Mouse (Mus musculus) ES-Bruce4 (cell line): ENCODE data around the gene Cct4. TPM values are rescaled to one million over a fixed set of nuclear protein-coding genes. Genes with fewer than 3 reads are reported as not detected.

ENCODE experiments used
- H3K27ac ChIP-seq: 2 replicates; pipeline ENCODE4 v1.5.1; 2012; ENCODE audit warnings: low read length, inconsistent platforms; ENCODE audit not compliant: insufficient read depth
- H3K27me3 ChIP-seq: 2 replicates; pipeline ENCODE4 v1.6.1; 2012; ENCODE audit warnings: mild to moderate bottlenecking, low read length, inconsistent platforms; ENCODE audit not compliant: control insufficient read depth, poor library complexity, insufficient read depth, severe bottlenecking
- H3K36me3 ChIP-seq: 2 replicates; pipeline ENCODE4 v1.6.1; 2012; ENCODE audit warnings: inconsistent platforms, mild to moderate bottlenecking, low read length, moderate library complexity; ENCODE audit not compliant: control insufficient read depth, poor library complexity, insufficient read depth, severe bottlenecking
- H3K4me1 ChIP-seq: one replicate; pipeline ENCODE4 v1.8.1; 2011; ENCODE audit warnings: low read length; ENCODE audit not compliant: control insufficient read depth, insufficient read depth
- H3K4me3 ChIP-seq: 2 replicates; pipeline ENCODE4 v1.5.1; 2011; ENCODE audit warnings: low read depth, mild to moderate bottlenecking, low read length
- H3K9ac ChIP-seq: 2 replicates; pipeline ENCODE4 v1.6.1; 2012; ENCODE audit warnings: low read depth, mild to moderate bottlenecking, inconsistent platforms; ENCODE audit not compliant: poor library complexity, severe bottlenecking
- H3K9me3 ChIP-seq: replicated peaks from 2 replicates; pipeline ENCODE4 v1.6.1; 2012; ENCODE audit warnings: mild to moderate bottlenecking, low read length, inconsistent platforms; ENCODE audit not compliant: control insufficient read depth, poor library complexity, insufficient read depth, severe bottlenecking
- CTCF ChIP-seq: IDR thresholded peaks from one replicate; pipeline ENCODE4 v1.8.1; 2011; ENCODE audit warnings: low read depth, low read length
- EP300 ChIP-seq: IDR thresholded peaks from 2 replicates; pipeline ENCODE4 v1.6.1; 2011; ENCODE audit warnings: low read depth, low read length; ENCODE audit not compliant: insufficient read depth
- POLR2A ChIP-seq: IDR thresholded peaks from one replicate; pipeline ENCODE4 v1.8.1; 2011; ENCODE audit warnings: low read length; ENCODE audit not compliant: insufficient read depth
- polyA plus RNA-seq: library from polyadenylated mRNA; stranded (reverse); fragments of >200 nt; gene quantifications from 2 replicates; pipeline ENCODE4 v1.2.4, GENCODE M21; 2011; ENCODE audit warnings: low read depth; ENCODE audit not compliant: missing spikeins, insufficient read depth, insufficient read length

Cct4 gene
- 618 and 646 TPM in 2 replicates for polyA plus RNA-seq

DNA sequence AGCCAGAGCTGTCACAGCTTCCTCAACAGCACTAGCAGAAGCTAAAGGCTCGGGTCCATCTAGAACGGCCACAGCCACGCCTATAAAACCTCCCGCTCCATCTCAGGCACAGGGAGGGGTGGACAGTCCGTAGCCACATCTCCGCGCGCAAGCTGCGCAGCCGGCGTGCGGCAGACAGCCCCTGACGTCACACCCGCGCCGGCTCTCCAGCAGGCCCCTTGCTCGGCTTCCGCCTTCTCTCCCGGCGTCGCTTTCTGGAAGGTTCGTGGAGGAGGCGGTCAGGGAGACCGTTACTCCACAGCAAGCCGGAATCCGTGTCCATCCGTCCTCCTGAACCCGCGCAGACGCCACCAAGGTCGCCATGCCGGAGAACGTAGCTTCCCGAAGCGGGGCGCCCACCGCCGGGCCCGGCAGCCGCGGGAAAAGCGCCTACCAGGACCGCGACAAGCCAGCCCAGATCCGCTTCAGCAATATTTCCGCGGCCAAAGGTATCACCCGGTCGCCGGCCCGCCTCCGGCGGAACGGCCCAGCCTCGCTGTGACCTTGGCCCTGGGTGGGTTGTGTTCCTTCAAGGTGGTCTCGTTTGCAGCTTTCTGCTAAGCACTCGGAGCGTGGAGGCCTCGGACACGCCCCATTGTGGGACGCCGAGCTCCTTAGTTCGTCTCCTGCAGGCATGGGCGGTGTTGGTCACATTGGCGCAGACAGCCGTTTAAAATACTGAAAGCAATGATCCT is at the start of gene Cct4:
Cct4 (plus strand) TSS at position 127 of the 734 bp plus-strand sequence.
- H3K27me3 ChIP-seq, result no peaks in the 10 kb centered on the region
- H3K27ac ChIP-seq, result peak within 1 kb of the TSS; percentile 55
- H3K9ac ChIP-seq, result peak within 1 kb of the TSS; percentile 93
- peaks cover 2% of the 10 kb centered on the region for H3K4me1 ChIP-seq
- H3K4me3 ChIP-seq, result peak within 1 kb of the TSS; percentile 86
- peaks cover 36% of the 10 kb centered on the region for H3K36me3 ChIP-seq
- TF ChIP-seq CTCF (no peak), POLR2A (peak; percentile 40)
- H3K9me3 ChIP-seq, result no peaks in the 10 kb centered on the region

DNA sequence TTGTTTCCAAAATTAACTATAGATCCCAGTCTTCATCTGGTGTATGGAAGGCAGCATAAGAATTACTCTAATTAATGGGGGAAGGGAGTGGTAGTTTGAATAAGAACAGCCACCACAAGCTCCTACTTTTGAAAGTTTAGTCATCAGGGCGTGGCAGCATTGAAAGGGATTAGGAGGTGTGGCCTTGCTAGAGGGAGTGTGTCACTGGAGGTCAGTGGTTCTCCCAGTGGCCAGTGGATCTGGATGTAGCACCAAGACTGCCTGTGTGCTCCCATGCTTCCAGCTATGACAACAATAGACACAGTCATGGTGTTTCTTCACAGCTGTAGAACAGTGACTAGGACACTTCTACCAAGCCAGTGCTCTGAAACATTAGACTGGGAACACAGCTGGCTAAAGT is 41.2 kb upstream of the Cct4 start:
- Histone ChIP-seq H3K9ac (no peak overlapping the region), H3K9me3 (no peaks in the 10 kb centered on the region), H3K36me3 (no peaks in the 10 kb centered on the region), H3K27me3 (no peaks in the 10 kb centered on the region), H3K4me3 (no peak overlapping the region), H3K27ac (peak overlapping the region; percentile 93), H3K4me1 (peaks cover 5% of the 10 kb centered on the region)
- TF ChIP-seq POLR2A, result no peak
- TF ChIP-seq EP300, result peak; percentile 91

GRCm38 (mm10) chr11:22950131-22950530 is 40.2 kb upstream of the Cct4 start:
- peak overlapping the region; percentile 49; the same call in 1 of the 2 replicates for H3K27ac ChIP-seq
- no peaks in the 10 kb centered on the region for H3K36me3 ChIP-seq
- H3K4me3 ChIP-seq, result no peak overlapping the region
- no peaks in the 10 kb centered on the region for H3K9me3 ChIP-seq
- no peak overlapping the region for H3K9ac ChIP-seq
- TF ChIP-seq CTCF, result peak; percentile 55
- TF ChIP-seq EP300, result no peak
- H3K27me3 ChIP-seq, result no peaks in the 10 kb centered on the region
- peaks cover 5% of the 10 kb centered on the region for H3K4me1 ChIP-seq

GRCm38 (mm10) chr11:22952668-22953067 is 37.7 kb upstream of the Cct4 start:
- H3K9me3 ChIP-seq, result no peaks in the 10 kb centered on the region
- no peaks in the 10 kb centered on the region for H3K27me3 ChIP-seq
- peaks cover 2% of the 10 kb centered on the region for H3K4me1 ChIP-seq
- no peak overlapping the region for H3K4me3 ChIP-seq
- H3K9ac ChIP-seq, result no peak overlapping the region
- peaks cover 4% of the 10 kb centered on the region for H3K36me3 ChIP-seq
- no peak overlapping the region for H3K27ac ChIP-seq
- no peak for TF ChIP-seq CTCF
- no peak for TF ChIP-seq POLR2A
- TF ChIP-seq EP300, result no peak

- H3K9me3 ChIP-seq, result no peaks in the 10 kb centered on the region
- no peak overlapping the region for H3K27ac ChIP-seq
- TF ChIP-seq POLR2A (no peak), CTCF (no peak), EP300 (no peak)
- H3K27me3 ChIP-seq, result no peaks in the 10 kb centered on the region
- no peak overlapping the region for H3K9ac ChIP-seq
- no peak overlapping the region for H3K4me3 ChIP-seq
- peaks cover 4% of the 10 kb centered on the region for H3K36me3 ChIP-seq
- H3K4me1 ChIP-seq, result no peaks in the 10 kb centered on the region
These were observed 34.0 kb upstream of the Cct4 start for GRCm38 (mm10) chr11:22956346-22956745.

- no peak overlapping the region for H3K27ac ChIP-seq
- H3K9me3 ChIP-seq, result no peaks in the 10 kb centered on the region
- no peak overlapping the region for H3K9ac ChIP-seq
These were observed 33.5 kb upstream of the Cct4 start for GRCm38 (mm10) chr11:22956830-22957229.

More at GRCm38 (mm10) chr11:22956830-22957229, 33.5 kb upstream of the Cct4 start:
- H3K4me1 ChIP-seq, result no peaks in the 10 kb centered on the region
- no peaks in the 10 kb centered on the region for H3K27me3 ChIP-seq
- TF ChIP-seq CTCF (peak; percentile 93), POLR2A (no peak), EP300 (peak; percentile 57; the same call in 1 of the 2 replicates)
- peaks cover 4% of the 10 kb centered on the region for H3K36me3 ChIP-seq
- peak overlapping the region; percentile 51 for H3K4me3 ChIP-seq
